Mouse (Mus musculus): ENCODE results near the gene Olfr132.
"Not testable (repeated sequence)": the region's sequence is repeated elsewhere in the genome, so short reads cannot be mapped to it uniquely, and the experiment has no call there.

The Olfr132 gene

DNA sequence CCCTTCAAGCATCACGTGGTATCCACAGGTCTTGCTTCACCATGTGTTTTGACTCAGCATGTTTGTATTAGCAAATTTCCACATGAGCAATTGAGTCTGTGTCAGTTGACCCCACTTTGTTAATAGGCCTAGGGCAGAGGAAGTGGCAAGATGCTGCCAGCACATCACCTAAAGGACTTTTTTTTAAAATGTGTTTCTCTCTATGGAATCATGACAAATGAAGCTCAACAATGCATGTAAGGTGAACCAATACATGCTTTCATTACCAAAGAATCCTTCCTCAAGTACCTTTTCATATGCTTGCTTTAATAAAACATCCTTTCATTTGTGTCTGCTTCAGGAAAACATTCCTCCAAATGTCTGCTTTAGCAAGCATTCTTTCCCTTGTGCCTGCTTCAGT is at the start of gene Olfr132:
Olfr132 (minus strand) TSS at position 101 of the 400 bp plus-strand sequence.
- no peak for DNase-seq (ENCODE audit: low spot score)

DNA sequence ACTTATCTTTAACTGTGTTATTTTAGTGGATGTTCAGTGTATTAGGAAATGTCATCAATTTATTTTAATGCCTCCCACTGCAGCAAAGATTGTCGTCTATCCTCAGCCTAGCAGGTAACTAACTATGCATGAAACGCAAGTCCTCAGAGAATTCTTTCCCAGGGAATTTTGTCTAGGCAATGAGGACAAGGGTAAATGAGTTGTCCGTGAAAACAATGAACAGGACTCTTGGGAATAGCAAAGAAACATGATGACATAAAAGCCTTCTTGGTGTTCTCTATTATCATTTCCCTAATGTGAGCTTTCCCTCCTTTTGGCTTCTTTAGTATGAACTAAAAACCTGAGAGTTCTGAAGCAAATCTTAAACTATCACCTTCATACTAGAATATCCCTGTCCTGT is 36.8 kb upstream of the Olfr132 start, which contains the start of gene Olfr134:
Olfr134 (plus strand) TSS at position 301 of the 400 bp plus-strand sequence.
- DNase-seq (ENCODE audit: low spot score), result no peak

DNA sequence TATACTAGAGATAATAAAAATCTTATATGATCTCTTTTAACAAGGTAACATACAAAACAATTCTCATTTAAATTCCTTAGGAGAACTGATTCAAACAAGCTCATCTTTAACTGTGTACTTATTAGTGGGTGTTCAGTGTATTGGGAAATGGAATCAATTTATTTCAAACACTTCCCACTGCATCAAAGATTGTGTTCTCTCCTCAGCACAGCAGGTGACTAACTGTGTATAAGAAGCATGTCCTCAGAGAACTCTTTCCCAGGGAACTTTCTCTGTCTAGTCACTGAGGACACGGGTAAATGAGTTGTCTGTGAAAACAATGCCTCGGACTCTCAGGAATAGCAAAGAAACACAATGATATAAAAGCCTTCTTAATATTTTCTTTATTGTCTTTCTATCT is 10.7 kb upstream of the Olfr132 start, which contains the start of gene Olfr133:
Olfr133 (plus strand) TSS at position 301 of the 400 bp plus-strand sequence.
- DNase-seq (ENCODE audit: low spot score), result no peak

DNA sequence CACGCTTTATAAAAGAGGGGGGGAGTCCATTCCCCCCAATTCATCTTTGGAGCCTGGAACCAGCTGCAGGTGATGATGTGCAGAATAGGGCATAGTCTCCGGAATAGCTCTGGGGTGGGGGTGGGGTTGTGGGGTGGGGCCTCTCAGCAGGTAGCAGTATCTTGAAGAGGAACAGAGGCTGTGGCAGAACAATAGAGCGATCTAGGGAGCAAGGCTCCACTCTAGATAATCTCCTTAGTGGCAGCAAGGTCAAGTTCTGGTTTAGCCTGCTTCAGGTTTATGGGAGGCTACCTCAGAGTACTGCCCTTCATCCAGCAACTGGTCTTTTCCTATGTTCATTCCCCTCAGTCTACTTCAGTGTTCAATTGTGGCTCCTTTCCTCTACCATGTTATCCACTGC is 9.0 kb downstream of the Olfr132 start:
- DNase-seq (ENCODE audit: low spot score), result not testable (repeated sequence)

GRCm38 (mm10) chr17:38124199-38124598 is 10.1 kb downstream of the Olfr132 start:
- not testable (repeated sequence) for DNase-seq (ENCODE audit: low spot score)

- DNase-seq (ENCODE audit: low spot score), result no peak
These were observed 45.7 kb downstream of the Olfr132 start, which contains the start of gene Olfr131 for GRCm38 (mm10) chr17:38088593-38088992. Olfr131 (minus strand) TSS chr17:38088693.

DNA sequence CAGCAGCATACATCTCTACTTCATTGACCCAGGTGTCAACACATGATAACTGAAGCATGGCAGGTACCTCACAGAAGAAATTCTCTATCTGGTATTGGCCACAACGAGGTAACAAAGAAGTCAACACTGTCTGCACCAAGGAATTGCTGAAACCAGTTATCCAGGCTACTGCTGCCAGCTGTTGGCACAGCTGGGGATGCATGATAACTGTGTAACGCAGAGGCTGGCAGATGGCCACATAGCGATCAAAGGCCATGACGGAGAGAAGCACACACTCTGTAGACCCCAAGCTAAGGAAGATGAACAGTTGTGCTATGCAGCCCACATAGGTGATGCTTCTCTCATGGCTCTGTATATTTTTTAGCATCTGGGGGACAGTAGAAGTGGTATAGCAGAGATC is 52.0 kb downstream of the Olfr132 start:
- no peak for DNase-seq (ENCODE audit: low spot score)

All from MN1 (cell line).